Mouse (Mus musculus) testis, postnatal 10 days (tissue): ENCODE measurements around the gene 2510002D24Rik.
"Not testable (repeated sequence)": the region's sequence is repeated elsewhere in the genome, so short reads cannot be mapped to it uniquely, and the experiment has no call there.

Experiments used
- DNase-seq: peaks from one replicate; pipeline ENCODE4 v3.0.0; 2021; ENCODE audit warnings: low spot score

2510002D24Rik gene

DNA sequence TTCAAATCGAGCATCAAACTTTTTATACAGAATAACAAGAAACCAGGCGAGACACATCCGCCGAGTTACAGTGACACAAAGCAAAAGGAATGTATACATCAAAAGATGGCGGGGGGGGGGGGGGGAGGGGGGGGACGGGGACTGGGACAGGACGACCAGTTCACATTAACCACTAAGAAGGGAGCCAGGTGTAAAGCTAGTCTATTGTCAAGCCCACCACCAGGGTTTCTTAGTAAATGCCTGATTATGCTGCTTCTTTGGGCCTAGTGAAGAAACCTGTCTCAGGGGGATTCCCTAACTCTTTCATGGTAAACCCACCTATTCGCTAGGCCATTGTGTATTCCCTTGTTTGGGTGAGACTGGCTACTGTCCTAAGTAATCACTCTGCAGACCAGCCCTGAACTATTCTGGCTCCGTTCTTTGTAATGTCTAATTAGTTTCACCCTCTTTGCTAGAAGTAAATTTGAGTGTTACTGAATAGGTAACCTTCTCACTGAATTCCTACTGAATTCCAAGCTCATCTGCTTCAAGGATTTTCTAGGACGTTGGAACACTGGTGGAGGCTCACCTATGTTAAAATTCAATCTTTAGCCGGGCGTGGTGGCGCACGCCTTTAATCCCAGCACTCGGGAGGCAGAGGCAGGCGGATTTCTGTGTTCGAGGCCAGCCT, 13.3 kb downstream of the 2510002D24Rik start:
- DNase-seq: not testable (repeated sequence)

DNA sequence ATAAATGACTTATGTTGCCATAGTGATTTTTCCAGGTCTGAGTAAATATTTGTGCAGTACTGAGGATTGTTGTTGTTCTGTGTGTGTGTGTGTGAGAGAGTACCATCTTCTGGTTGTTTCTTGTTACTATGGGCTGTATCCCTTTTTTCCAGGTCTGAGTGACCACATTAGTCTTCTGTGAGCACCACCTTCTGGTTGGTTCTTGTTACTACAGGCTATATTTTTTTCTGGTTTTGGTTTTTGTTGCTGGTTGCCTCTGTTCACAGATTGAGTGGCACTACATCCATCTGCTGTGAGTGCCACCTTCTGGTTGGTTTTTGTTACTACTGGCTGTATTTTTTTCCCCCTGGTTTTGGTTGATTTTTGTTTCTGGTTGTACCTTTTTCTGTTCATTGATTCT, 22.2 kb downstream of the 2510002D24Rik start:
- DNase-seq: no peak

DNA sequence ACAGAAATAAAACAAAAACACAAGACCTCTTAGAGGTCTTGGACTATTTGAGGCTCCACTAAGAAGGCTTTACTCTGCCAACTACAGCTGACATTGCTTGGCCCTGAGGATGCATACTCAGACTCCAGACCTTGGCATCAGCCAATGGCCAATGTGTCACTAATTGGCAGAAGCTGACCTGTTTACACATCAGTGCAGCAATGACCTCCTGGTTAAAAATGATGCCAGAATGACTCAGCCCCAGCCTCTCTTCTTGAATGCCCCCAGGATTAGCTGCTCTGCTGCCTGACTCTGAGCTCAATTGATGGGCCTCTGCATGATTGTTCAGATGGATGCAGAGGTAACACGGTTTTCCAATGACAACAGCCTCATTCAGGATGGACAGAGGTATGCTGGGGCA, 23.8 kb downstream of the 2510002D24Rik start:
- no peak for DNase-seq

DNA sequence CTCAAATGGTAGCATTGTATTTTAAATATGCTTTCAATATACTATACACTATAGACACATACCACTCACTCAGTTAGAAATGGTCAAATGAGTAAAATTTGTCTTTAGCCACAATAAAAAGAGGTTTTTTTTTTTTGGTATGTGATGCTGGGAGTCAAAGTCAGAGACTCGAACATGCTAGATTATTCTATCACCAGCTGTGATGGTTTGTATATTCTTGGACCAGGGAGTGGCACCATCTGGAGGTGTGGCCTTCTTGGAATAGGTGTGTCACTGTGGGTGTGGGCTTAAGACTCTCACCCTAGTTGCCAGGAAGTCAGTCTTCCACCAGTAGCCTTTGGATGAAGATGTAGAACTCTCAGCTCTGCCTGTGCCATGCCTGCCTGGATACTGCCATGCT, 34.1 kb downstream of the 2510002D24Rik start:
- DNase-seq: not testable (repeated sequence)

GRCm38 (mm10) chr16:18876091-18876441, 39.7 kb downstream of the 2510002D24Rik start:
- no peak for DNase-seq

DNA sequence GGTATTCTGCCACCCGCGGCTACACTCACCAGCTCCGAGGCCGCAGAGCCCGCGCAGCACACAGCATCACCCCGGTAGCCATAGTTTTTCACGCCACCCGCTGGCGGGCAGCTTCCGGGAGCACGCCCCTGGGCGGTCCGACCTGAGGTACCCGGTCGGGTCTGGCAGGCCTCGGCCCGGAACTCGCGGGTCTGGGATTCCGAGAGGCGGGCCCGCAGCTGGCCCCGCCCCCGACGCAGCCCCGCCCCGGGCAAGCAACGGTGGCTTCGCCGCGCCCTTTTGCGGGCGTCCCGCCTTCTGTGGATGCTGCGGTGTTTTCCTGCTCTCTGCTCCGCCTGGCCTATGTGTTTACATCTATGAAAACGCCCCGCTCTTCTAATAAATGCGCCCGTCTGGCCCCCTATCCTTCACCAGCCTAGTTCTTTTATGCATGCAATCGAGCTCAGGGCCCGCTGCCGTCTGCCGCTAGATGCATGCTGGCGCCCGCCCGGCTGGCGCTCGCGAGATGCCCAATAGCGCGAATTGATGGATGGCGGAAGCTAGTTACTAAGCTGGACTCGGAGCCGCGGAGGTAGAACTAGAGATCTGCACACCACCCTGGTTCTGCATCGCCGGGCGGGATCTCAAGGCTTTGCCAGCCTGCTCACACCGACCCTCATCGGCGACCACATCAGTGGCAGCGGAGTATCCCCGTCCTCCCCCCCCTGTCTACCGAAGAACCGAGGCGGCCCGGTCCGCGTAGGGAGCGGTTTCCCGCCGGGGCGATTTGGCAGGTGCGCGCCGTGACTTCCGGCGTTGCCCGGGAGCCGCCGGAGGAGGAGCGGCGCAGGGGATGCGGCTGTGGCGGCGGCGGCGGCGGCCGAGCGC, 40.3 kb downstream of the 2510002D24Rik start, which contains the start of the genes Mrpl40 and Hira:
TSS of gene Mrpl40 (minus strand) at position 421 of the 867 bp plus-strand sequence.
TSS of gene Hira (plus strand) at position 596 of the 867 bp plus-strand sequence.
- peak; percentile 96 for DNase-seq

DNA sequence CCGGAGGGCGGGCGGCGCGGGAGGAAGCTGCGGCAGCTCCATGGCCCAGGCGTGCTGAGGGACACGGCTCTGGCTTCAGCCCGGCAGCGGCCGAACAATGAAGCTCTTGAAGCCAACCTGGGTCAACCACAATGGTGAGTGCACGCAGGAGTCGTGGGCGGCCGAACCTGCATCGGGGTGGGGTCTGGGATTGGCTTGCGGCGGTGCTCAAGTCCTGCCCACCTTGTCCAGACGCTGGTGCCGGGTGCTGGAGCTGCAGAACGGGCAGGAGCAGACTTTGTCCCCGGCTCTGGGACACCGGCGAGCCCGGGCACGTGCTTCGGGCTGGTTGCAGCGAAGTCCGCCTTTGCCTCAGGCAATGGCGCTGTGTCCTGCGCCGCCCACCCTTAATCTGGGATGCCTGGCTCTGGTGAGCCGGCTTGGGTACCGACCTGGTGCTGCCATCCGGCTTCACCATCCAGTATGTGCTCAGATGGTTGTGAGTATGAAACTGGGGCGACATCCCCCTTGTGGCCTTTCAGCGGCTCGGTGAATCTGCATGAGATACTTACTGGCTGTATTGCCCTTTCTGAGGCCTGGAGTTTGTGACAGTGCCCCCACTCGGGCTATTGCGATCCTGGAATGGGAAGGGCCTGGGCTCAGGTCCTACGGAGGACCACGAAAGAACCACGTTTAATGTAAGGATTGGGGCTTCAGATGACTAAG, 41.2 kb downstream of the 2510002D24Rik start:
- DNase-seq: peak; percentile 70

GRCm38 (mm10) chr16:18878091-18878720, 41.8 kb downstream of the 2510002D24Rik start:
- DNase-seq: no peak

GRCm38 (mm10) chr16:18884044-18884443, 47.7 kb downstream of the 2510002D24Rik start:
- no peak for DNase-seq
